Mouse (Mus musculus): ENCODE measurements around the gene Olfr1410. TPM values are rescaled to one million over a fixed set of nuclear protein-coding genes. Genes with fewer than 3 reads are reported as not detected.

Gene Olfr1410
- not detected in 2 replicates for polyA plus RNA-seq (2012; rRNA removed; ENCODE audit: low replicate concordance)

DNA sequence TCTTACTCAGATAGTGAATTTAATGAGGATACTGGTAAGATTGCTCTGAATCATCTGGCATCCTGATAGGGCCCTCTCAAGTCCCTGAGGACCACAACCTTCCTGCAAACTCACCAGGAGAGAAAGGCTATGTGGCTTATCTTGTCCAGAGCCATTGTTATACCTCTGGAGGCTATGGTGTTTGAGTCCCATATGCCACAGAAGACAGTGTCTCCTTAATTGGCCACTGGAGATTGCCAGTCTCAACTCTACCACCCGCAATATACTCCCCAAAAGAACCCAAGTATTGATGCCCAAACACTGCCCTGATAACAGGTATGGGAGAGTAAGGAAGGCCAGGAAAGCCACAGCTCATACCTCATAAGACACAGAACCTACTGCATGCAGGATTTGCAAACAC, at the start of gene Olfr1410:
TSS of gene Olfr1410 (plus strand) at position 301 of the 400 bp plus-strand sequence.

DNA sequence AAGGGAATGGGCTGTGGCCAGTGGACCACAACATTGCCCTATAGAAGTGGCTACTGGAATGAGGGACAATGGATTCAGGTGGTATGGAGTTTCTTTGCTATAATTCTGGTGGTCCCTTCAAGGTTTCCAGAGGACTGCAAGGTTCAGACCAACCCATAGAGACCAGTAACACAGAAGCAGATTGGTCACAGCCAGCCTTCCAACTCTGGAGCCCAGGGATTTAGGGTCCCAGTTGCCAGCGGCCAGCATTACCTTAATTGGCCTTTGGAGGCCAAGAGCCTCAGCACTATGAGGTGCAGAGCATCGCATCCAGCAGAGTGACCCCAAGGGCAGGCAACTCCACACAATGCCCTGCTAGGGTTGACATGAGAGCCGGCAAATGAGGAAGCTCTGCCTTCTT, 34.6 kb upstream of the Olfr1410 start, which contains the start of gene Olfr1413:
TSS of gene Olfr1413 (plus strand) at position 301 of the 400 bp plus-strand sequence.

DNA sequence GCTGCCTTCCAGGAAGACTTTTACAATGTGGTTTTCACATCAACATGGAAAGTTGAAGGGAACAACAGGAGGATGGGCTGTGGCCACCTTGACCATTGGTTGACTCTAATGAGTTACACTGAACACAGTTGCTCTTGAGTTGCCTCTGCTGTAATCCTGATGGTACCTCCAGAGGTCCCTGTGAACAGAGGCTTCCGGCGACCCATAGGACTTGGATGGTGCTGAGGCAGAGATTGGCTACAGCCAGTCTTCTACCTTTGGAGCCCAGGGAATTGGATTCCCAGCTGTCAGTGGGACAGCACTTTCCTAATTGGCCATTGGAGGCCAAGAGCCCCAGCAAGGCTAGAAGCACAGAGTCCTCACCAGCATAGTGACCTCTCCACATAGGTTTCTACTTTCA, 20.1 kb upstream of the Olfr1410 start, which contains the start of gene Olfr1412:
TSS of gene Olfr1412 (plus strand) at position 301 of the 400 bp plus-strand sequence.

DNA sequence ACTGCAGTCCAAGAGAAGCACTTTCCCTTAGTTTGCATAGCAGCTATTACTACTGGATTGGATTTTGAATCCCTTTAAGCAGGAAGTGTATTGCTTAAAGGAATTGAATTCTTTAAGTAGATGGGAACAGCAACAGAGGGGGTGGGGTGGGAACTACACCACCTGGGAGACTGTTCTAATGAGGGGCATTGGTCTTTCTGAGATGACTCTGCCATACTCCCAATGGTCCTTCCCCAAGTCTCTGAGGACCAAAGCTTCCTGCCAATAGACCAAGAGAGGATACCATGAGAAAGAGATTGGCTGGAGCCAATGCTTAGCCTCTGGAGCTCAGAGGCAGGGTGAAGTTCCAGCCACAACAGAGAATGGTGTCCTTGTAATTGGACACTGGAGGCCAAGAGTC, 11.5 kb upstream of the Olfr1410 start, which contains the start of gene Olfr1411:
TSS of gene Olfr1411 (plus strand) at position 301 of the 400 bp plus-strand sequence.

DNA sequence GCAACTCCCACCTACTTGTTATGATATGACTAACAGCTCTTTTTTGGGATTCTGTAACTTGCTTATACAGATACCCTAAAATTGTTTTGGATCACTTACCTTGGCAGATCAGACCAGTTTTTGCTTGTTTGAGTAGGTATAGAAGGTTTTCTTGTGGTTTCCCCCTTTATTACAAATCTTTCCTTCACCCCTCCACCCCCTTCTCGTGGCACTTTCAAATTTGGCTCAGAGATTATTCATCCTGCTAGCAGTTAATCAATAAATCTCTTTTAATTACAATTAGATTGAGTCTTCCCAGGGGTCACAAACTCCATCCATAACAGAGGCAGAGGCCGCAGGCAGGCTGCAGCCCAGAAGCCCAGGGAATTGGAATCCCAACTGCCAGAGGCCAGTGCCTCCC, 11.9 kb downstream of the Olfr1410 start, which contains the start of gene Olfr12:
TSS of gene Olfr12 (plus strand) at position 301 of the 400 bp plus-strand sequence.

DNA sequence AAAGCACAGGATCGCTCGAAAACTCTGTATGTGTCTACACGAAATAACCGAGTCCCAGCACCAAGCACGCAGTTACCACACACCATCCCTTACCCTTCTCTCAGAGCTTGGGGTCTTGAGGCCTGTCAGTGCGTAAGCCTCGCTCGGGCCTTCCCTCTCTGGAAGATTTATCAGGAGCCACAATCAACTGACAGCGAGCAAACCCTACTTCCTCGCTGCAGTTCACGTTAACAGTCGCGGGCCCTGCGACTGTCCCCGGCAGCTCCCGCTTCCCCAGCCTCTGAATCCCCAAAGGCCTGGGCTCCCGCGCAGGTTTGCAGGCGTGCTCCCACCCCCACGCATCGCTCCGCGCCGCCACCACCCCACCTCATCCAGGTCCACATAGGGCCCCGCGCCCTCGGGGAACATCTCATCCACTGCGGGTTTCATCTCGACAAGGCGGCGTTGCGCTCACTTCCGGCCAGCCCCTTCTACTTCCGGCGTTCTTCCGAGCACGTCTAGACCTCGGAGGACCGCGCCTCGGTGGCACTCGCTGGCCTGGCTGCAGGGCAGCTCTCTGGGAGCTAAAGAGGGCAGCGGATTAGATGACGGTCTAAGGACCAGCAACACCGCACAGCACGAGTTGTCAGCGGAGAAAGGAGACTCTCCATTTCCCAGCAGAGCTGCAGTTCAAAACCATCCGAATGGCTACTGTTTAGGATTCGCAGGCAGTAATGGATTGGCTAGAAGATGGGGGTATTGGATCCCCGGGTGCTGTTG, 36.1 kb downstream of the Olfr1410 start, which contains the start of gene Cops9:
TSS of gene Cops9 (minus strand) at position 472 of the 759 bp plus-strand sequence.

DNA sequence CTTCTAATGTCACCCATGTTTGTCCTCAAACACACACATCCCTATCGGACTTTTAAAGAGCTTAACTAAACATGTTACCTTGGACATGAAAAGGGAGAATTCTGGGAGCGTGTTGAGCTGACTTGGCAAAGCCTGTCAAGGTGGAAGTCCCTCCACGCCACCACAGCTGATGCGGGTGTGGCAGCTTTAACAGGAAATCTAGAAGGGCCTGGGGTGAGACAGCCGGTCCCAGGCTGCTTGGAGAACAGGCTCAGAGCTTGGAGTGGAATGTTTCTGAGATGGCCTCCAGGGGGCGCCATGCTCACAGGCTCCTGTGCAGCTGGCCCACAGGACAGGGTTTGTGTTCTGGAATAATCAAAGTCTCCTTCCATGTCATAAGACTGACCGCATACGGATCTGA, 43.1 kb downstream of the Olfr1410 start, which contains the start of gene Otos:
TSS of gene Otos (minus strand) at position 169 of the 400 bp plus-strand sequence.

Other genes starting within 250 kb of the Olfr1410 start
- gene Ndufa10, start 131.9 kb upstream of the Olfr1410 start, polyA plus RNA-seq (2012; rRNA removed; ENCODE audit: low replicate concordance) = 103 and 247 TPM in 2 replicates
- gene Olfr1416, start 120.7 kb upstream of the Olfr1410 start, polyA plus RNA-seq (2012; rRNA removed; ENCODE audit: low replicate concordance) = not detected in 2 replicates
- gene Olfr1415, start 109.7 kb upstream of the Olfr1410 start, polyA plus RNA-seq (2012; rRNA removed; ENCODE audit: low replicate concordance) = not detected in 2 replicates
- gene Olfr1414, start 87.1 kb upstream of the Olfr1410 start, polyA plus RNA-seq (2012; rRNA removed; ENCODE audit: low replicate concordance) = not detected in 2 replicates
- gene Olfr1413, start 34.5 kb upstream of the Olfr1410 start, polyA plus RNA-seq (2012; rRNA removed; ENCODE audit: low replicate concordance) = not detected in 2 replicates
- not detected in 2 replicates for gene Olfr1412, start 20.0 kb upstream of the Olfr1410 start, polyA plus RNA-seq (2012; rRNA removed; ENCODE audit: low replicate concordance)
- gene Olfr1411, start 11.4 kb upstream of the Olfr1410 start, polyA plus RNA-seq (2012; rRNA removed; ENCODE audit: low replicate concordance) = not detected in 2 replicates
- not detected in 2 replicates for gene Olfr12, start 12.0 kb downstream of the Olfr1410 start, polyA plus RNA-seq (2012; rRNA removed; ENCODE audit: low replicate concordance)
- gene Cops9, start 36.2 kb downstream of the Olfr1410 start, polyA plus RNA-seq (2012; rRNA removed; ENCODE audit: low replicate concordance) = 79.5 and 115 TPM in 2 replicates
- gene Otos, start 43.1 kb downstream of the Olfr1410 start, polyA plus RNA-seq (2012; rRNA removed; ENCODE audit: low replicate concordance) = 0.81 and 1.2 TPM in 2 replicates
- gene Gpc1, start 225.9 kb downstream of the Olfr1410 start, polyA plus RNA-seq (2012; rRNA removed; ENCODE audit: low replicate concordance) = 28.3 and 48.2 TPM in 2 replicates